Mouse (Mus musculus) kidney, embryonic 16.5 days (tissue): ENCODE data around the gene Eprs. TPM values are rescaled to one million over a fixed set of nuclear protein-coding genes. Genes with fewer than 3 reads are reported as not detected.
"Not testable (repeated sequence)": the region's sequence is repeated elsewhere in the genome, so short reads cannot be mapped to it uniquely, and the experiment has no call there.

Experiments used
- ATAC-seq: fragments of 200-750 bp; cut with Nextera tagmentation; 2 replicates; pipeline ENCODE4 v1.8.0; 2017; ENCODE audit warnings: moderate TSS enrichment; ENCODE audit not compliant: low FRiP score, low TSS enrichment
- H3K27ac ChIP-seq: fragments of 300-500 bp; sonication (generic); 2 replicates; pipeline ENCODE4 v1.5.1; 2014; ENCODE audit warnings: low read length
- H3K27me3 ChIP-seq: fragments of 300-500 bp; sonication (generic); 2 replicates; pipeline ENCODE4 v1.6.1; 2014; ENCODE audit warnings: low read length, control low read depth, mixed read lengths; ENCODE audit not compliant: insufficient read depth
- H3K36me3 ChIP-seq: fragments of 300-500 bp; sonication (generic); 2 replicates; pipeline ENCODE4 v1.6.1; 2014; ENCODE audit warnings: low read length, control low read depth, mixed read lengths; ENCODE audit not compliant: insufficient read depth
- H3K4me1 ChIP-seq: fragments of 300-500 bp; sonication (generic); 2 replicates; pipeline ENCODE4 v1.6.1; 2014; ENCODE audit warnings: low read length, control low read depth, mixed read lengths; ENCODE audit not compliant: insufficient read depth
- H3K4me2 ChIP-seq: fragments of 300-500 bp; sonication (generic); replicated peaks from 2 replicates; pipeline ENCODE4 v1.6.1; 2014; ENCODE audit warnings: low read depth, low read length
- H3K4me3 ChIP-seq: fragments of 300-500 bp; sonication (generic); 2 replicates; pipeline ENCODE4 v1.5.1; 2014; ENCODE audit warnings: mild to moderate bottlenecking, low read length
- H3K9ac ChIP-seq: fragments of 300-500 bp; sonication (generic); replicated peaks from 2 replicates; pipeline ENCODE4 v1.6.1; 2014; ENCODE audit warnings: low read length
- H3K9me3 ChIP-seq: fragments of 300-500 bp; sonication (generic); 2 replicates; pipeline ENCODE4 v1.6.1; 2016; ENCODE audit warnings: low read length, control low read depth
- WGBS: fragments of 180-500 bp; shearing (Covaris S2); extraction: QIAGEN DNeasy Blood & Tissue Kit; methylation state at CpG from one replicate; pipeline ENCODE4 v1.1.7; 2014; 5-methylcytosine and 5-hydroxymethylcytosine counted together
- polyA plus RNA-seq: library from polyadenylated mRNA; unstranded; fragments of >200 nt; fragmentation: Nextera tagmentation; extraction: Ambion mirVana; gene quantifications from 2 replicates; pipeline ENCODE4 v1.2.1, GENCODE M21; 2015

The Eprs gene
- polyA plus RNA-seq = 137 TPM in 2 replicates

DNA sequence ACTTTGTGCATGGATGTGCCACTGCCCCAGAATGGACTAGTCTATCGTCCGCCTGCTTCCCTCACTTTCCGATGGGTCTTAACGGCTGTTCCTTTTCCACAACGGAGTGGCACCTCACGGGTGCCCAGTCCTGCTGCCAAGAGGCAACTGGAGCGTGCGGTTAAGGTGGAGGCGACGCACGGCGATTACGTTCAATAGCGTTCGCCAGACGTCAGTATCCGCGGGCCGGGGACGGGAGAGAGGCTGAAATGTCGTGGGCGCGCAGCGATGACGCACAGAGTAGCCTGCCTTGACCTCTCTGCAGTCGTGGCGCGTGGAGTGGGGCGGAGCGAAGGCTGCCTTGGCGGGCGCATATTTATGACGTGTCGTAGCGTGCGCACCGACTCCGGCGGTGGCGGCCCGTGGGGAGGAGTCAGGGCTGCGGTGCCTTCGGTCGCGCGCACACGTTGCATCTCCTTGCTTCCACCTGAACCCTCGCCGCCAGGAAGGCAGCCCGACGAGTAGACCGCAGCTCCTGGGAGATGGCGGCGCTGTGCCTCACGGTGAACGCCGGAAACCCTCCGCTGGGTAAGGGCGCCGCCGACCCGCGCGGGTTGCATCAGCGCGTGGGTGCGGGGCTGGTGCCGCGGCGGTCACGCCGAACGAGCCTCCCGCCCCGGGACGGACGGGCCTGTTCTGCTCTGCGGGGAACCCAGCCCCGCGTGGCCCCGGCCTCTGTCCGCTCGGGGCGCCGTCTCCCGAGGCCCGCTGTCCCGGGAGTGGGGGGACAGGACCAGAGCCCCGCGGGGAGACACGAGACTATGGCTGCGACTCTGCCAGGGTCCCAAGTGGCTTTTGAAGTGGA, at the start of gene Eprs:
TSS of gene Eprs (plus strand) at position 368 of the 844 bp plus-strand sequence.
- H3K4me2 ChIP-seq = peak within 1 kb of the TSS; percentile 78
- H3K27me3 ChIP-seq = no peaks in the 10 kb centered on the region
- WGBS = under 1% methylated on average over 92 of the region's 92 CpGs
- no peaks in the 10 kb centered on the region for H3K9me3 ChIP-seq
- H3K9ac ChIP-seq = peak within 1 kb of the TSS; percentile 89
- peaks cover 15% of the 10 kb centered on the region for H3K4me1 ChIP-seq
- H3K4me3 ChIP-seq = peak within 1 kb of the TSS; percentile 82
- peak; percentile 97 for ATAC-seq
- peaks cover 5% of the 10 kb centered on the region; the same call in 1 of the 2 replicates for H3K36me3 ChIP-seq
- peak within 1 kb of the TSS; percentile 90 for H3K27ac ChIP-seq

DNA sequence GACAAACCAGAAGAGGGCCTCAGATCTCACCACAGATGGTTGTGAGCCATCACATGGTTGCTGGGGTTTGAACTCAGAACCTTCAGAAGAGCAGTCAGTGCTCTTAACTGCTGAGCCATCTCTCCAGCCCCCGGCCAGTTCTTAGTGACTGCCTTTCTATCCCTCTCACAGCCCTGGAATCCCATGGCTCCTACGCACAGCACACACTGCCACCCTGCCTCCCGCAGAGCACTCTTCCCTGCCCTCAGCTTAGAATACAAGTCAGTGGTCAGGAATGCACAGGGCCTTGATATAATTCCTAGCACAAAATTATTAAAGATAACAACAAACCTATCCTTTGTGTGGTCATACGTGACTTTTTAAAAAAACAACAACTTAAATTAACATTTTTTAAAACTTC, 48.3 kb upstream of the Eprs start:
- no peak overlapping the region for H3K4me2 ChIP-seq
- no peak overlapping the region for H3K9ac ChIP-seq
- ATAC-seq = no peak
- no peaks in the 10 kb centered on the region for H3K4me1 ChIP-seq
- no peak overlapping the region for H3K27ac ChIP-seq
- WGBS = 84% methylated on average over 4 of the region's 4 CpGs
- H3K27me3 ChIP-seq = no peaks in the 10 kb centered on the region
- no peaks in the 10 kb centered on the region for H3K9me3 ChIP-seq
- no peak overlapping the region for H3K4me3 ChIP-seq
- H3K36me3 ChIP-seq = peaks cover 44% of the 10 kb centered on the region

DNA sequence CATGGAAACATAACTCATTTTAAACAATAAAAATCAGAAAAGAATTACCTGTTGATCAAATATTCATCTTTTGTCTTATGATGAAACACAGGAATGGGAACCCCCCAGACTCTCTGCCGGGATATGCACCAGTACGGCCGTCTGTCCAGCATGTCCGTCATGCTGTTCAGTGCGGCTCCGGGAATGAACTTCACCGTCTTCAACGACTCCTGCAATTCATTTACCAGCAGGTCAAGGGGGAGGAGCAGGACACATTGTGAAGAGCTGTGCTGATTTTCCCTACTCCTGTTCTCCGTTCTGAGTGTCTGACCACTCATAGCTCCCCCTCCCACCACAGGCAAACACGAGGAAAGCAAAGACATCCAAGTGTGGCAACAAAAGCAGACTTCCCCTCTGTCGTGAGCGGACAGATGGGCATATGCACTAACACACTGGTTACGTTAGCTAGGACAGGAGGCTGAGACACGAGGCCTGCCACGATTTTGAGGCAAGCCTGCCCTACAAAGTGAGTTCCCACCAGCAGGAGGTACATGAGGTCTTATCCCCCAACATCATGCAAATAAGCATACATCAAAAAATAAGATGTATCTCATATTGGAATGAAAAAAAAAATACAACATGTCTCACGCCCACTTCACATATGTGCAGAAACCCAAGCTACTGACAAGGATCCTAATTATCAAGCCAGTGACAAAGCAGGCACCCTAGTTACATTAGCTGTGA, 46.8 kb upstream of the Eprs start:
- Histone ChIP-seq H3K9me3 (no peaks in the 10 kb centered on the region), H3K9ac (no peak overlapping the region), H3K27me3 (no peaks in the 10 kb centered on the region), H3K4me3 (no peak overlapping the region), H3K36me3 (peaks cover 54% of the 10 kb centered on the region), H3K4me2 (no peak overlapping the region), H3K4me1 (no peaks in the 10 kb centered on the region), H3K27ac (no peak overlapping the region)
- 82% methylated on average over 16 of the region's 16 CpGs for WGBS
- no peak for ATAC-seq

DNA sequence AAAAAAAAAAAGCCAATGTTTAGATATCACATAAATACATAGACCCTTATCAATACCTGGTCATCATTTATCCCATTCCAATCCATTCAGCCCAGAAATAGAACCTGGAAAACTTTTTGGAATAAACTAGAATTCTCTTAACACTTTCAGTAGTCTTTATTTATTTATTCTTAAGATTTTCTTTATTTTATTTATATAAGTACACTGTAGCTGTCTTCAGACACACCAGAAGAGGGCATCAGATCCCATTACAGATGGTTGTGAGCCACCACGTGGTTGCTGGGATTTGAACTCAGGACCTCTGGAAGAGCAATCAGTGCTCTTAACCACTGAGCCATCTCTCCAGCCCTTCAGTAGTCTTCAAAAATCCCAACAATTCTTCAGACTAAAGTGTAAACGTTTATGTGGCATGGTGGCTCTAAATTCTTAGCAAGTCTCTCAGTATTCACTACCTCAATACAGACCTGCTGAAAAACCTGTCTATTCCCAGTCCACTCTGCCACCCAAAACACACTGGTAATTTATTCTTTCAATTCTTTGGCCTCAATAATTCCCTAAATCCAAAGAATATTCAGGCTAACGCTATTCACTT, 35.0 kb upstream of the Eprs start:
- peaks cover 28% of the 10 kb centered on the region for H3K36me3 ChIP-seq
- not testable (repeated sequence) for H3K27ac ChIP-seq, ATAC-seq, H3K27me3 ChIP-seq, H3K9me3 ChIP-seq
- peak overlapping the region; percentile 98 for H3K9ac ChIP-seq
- H3K4me2 ChIP-seq = peak overlapping the region; percentile 69
- peak overlapping the region; percentile 97 for H3K4me3 ChIP-seq
- H3K4me1 ChIP-seq = peaks cover 19% of the 10 kb centered on the region; the same call in 1 of the 2 replicates
- WGBS = 50% methylated on average over 3 of the region's 3 CpGs

DNA sequence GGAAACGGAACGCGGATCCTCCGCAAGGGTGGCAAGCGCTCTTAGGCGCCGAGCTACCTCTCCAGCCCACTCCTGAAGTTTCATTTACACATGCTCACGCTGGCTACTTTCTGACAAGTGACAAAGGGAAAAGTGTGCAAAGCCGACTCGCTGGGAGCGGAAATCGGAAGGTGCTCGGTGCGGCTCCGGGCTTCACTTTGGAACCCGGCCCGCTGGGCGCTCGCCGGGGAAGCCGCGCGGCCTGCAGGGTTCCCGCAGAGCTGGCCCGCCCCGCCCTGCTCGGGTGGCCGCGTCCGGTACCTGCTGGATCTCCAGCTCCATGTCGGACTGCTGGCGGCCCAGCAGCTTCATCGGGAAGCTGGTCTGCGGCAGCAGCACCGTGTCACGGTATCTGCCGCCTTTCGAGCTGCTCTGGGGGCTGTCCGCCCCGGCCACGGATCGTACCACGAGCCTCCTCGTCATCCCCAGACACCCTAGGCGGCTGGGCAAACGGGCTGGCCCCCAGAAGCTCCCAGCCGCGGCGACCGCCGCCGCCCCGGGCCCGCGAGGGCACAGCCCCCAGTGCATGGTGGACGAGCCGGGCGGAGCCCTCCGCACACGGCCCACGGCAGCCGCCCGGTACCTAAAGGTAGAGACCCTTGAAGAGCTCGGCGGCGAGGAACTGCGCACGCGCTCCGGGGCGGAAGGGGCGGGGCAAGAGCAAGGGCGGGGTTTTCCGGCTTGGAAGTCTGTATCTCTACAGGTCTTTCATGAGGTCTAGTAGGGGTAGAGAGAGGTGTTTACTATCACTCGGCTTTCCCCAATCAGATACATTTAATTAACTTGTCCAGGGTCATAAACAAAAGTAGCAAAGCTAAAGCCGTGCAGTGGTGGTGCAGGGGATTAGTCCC, 33.9 kb upstream of the Eprs start, which contains the start of gene Iars2:
TSS of gene Iars2 (minus strand) at position 676 of the 890 bp plus-strand sequence.
- ATAC-seq = peak; percentile 88
- no peaks in the 10 kb centered on the region for H3K27me3 ChIP-seq
- no peaks in the 10 kb centered on the region for H3K9me3 ChIP-seq
- H3K27ac ChIP-seq = peak within 1 kb of the TSS; percentile 95
- H3K4me2 ChIP-seq = peak within 1 kb of the TSS; percentile 69
- H3K9ac ChIP-seq = peak within 1 kb of the TSS; percentile 98
- peak within 1 kb of the TSS; percentile 97 for H3K4me3 ChIP-seq
- H3K4me1 ChIP-seq = peaks cover 27% of the 10 kb centered on the region; the same call in 1 of the 2 replicates
- under 1% methylated on average over 72 of the region's 76 CpGs for WGBS
- peaks cover 18% of the 10 kb centered on the region for H3K36me3 ChIP-seq

DNA sequence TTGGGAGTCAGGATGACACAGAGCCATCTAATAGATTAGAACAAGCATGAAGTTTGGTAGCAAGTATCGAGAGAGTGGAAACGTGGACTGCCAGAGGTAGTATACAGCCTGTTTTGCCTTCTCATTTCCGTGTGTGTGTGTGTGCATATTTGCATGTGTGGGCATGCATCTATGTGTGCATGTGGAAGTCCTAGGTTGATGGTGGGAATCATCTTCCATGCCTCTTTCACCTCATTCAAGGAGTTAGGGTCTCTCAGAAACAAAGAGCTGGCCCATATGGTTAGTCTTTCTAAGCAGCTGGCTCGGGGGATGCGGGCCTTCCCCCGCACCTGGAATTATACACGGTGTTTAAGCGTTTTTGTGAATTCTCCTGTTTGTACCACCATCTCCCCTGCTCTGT, 33.0 kb upstream of the Eprs start:
- H3K4me2 ChIP-seq = peak overlapping the region; percentile 69; the same call in 1 of the 2 replicates
- H3K9me3 ChIP-seq = no peaks in the 10 kb centered on the region
- H3K27ac ChIP-seq = no peak overlapping the region
- no peak overlapping the region for H3K4me3 ChIP-seq
- ATAC-seq = no peak
- H3K36me3 ChIP-seq = peaks cover 13% of the 10 kb centered on the region
- WGBS = 91% methylated on average over 8 of the region's 8 CpGs
- no peak overlapping the region for H3K9ac ChIP-seq
- no peaks in the 10 kb centered on the region for H3K27me3 ChIP-seq
- peaks cover 32% of the 10 kb centered on the region; the same call in 1 of the 2 replicates for H3K4me1 ChIP-seq

DNA sequence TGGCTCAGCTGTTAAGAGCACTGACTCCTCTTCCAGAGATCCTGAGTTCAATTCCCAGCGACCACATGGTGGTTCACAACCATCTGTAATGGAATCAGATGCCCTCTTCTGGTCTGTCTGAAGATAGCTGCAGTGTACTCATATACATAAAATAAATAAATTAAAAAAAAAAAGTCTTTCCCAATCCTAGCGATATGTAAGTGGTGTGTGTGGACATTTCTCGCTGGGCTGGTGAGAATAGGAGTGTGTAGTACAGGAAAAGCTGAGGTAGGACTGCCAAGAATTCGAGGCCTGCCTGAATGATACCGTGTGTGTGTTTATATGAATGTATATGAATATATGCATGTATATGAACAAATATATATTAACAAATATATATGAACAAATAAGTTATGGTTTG, 31.5 kb upstream of the Eprs start:
- WGBS = 58% methylated on average over 5 of the region's 5 CpGs
- no peak overlapping the region for H3K4me3 ChIP-seq
- H3K27ac ChIP-seq = no peak overlapping the region
- H3K9me3 ChIP-seq = no peaks in the 10 kb centered on the region
- peaks cover 32% of the 10 kb centered on the region; the same call in 1 of the 2 replicates for H3K4me1 ChIP-seq
- ATAC-seq = no peak
- H3K27me3 ChIP-seq = no peaks in the 10 kb centered on the region
- H3K4me2 ChIP-seq = peak overlapping the region; percentile 80
- no peak overlapping the region for H3K9ac ChIP-seq
- H3K36me3 ChIP-seq = peaks cover 6% of the 10 kb centered on the region; the same call in 1 of the 2 replicates

DNA sequence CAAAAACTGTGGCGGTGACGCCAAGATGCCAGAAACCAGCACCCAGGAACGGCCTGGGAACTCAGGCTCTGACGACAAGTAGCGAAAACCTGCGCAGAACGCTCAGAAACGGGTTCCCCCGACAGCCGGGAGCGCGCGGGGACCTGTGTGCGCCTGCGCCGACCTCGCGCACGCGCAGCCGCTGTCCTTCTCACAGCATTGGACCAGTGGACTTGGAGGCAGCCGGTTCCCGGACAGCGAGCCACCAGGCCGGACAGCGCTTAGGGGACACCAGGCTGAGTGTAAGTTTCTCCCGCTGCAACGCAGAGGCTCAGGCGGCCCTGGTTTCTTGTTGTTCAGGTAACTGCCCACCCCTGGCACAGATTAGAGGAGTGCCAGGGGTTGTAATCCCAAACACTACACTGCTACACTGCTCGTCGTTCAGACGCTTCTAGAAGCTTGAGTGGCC, 30.8 kb upstream of the Eprs start, which contains the start of gene Bpnt1:
TSS of gene Bpnt1 (plus strand) at position 167 of the 448 bp plus-strand sequence.
- WGBS = under 1% methylated on average over 32 of the region's 32 CpGs

More for the DNA sequence above, 30.8 kb upstream of the Eprs start, which contains the start of gene Bpnt1:
- H3K4me2 ChIP-seq = peak within 1 kb of the TSS; percentile 80
- peak within 1 kb of the TSS; percentile 85 for H3K9ac ChIP-seq
- H3K36me3 ChIP-seq = peaks cover 2% of the 10 kb centered on the region; the same call in 1 of the 2 replicates
- H3K4me1 ChIP-seq = peaks cover 32% of the 10 kb centered on the region; the same call in 1 of the 2 replicates
- ATAC-seq = peak; percentile 89
- peak within 1 kb of the TSS; percentile 73 for H3K4me3 ChIP-seq
- H3K27me3 ChIP-seq = no peaks in the 10 kb centered on the region
- peak within 1 kb of the TSS; percentile 95 for H3K27ac ChIP-seq
- H3K9me3 ChIP-seq = no peaks in the 10 kb centered on the region
